Mouse (Mus musculus) CD8-positive naive resting alpha-beta T cell, adult 2 months (primary cell): Measurements from ENCODE around the gene Kcnb1.

Experiments used
- DNase-seq, 2 experiments: peaks; one replicate each; pipeline ENCODE4 v3.0.0; 2022; ENCODE audit warnings: low read depth in 2 of 2, low spot score in 2 of 2

The Kcnb1 gene

DNA sequence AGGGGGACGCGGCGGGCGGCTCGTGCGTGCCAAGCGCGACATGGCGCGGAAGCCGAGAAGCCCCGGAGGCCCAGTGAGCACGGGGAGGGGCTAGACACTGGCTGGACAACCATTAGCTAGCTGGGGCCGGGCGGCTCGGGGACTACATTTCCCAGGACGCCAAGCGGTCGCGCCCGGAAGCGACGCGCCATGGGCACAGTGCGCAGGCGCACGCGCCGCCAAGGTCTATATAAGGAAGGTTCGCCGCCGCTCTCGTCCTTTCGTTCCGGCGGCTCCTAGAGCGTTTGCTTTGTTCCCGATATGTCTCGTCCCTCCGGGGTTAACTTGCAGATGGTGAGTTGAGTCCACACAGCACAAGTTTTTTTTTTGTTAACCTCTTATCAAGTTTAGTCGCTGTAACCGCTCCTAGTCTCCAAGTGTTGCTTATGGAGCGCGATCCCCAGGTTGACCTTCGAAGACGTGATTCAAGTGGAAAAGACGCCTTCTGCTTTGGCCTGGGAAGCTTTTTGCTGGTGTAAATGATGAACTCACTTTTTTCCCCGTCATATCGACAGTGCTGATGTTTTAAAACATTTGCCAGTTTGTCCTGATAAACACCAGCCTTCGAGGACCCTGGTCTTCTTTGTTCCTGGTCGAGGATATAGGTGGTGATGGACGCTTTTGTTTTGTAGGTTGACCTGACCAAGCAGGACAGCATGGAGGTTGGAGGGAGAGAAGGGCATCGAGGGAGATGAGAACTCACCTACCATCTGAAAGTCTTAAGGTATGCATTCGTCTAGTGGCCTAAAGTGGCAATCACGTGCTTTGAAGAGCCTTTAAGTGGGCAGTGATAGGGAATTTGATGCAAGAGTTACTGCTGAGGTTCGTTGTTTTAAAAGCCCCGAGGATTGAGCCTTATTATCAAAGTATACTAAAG, 126.7 kb downstream of the Kcnb1 start, which contains the start of gene Znfx1:
Gene Znfx1, minus strand, starts transcription at position 51 of the 916 bp plus-strand sequence.
- DNase-seq, result peak; percentile 96 to 98

DNA sequence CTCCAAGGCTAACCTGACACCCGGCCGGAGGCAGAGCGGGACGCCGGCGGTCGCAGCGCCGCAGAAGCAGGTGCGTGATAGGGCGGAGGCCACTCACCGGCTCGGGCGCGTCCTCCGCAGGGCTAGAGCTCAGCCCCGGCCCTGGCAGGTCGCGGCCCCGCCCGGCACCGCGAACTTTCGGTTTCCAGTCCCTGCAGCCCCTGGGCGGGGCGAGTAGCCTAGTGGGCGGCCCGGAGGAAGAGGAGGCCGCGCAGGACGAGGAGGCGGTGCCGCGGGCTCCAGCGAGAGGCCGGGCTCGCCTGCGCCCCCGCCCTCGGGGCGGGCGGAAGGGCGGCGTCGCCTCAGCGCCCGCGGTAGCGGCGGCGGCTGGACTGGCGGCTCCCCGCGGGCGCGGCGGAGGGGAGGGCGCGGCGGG, 127.5 kb downstream of the Kcnb1 start:
- DNase-seq, result peak; percentile 90

DNA sequence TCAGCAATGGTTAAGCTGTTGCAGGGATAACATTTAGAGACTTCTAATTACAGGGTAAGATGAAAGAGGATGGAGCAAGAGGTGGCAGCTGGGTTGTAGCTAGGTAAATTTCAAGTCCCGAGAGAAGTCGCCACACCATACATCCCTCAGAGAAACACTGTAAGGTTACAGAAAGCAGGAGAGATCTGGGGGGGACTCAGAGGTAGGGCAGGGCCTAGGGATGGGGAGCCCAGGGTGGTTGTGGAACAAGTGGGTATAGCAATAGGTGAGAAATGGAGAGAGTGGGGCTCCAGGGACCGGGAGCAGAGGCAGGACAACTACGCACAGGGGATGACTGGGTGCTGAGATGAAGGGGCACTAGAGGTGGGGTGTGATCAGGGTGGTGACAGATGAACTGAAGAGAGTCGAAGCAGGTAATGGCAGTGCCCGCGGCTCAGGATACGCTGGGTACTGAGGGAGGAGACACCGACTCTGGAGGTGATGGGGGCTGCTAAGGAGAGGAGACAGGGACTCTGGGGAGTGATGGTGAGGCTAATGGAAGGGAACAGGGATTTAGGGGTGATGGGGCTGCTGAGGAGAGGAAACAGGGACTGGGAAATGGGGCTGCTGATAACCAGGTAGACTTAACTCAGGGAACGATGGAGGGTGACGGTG, 128.4 kb downstream of the Kcnb1 start:
- no peak for DNase-seq

DNA sequence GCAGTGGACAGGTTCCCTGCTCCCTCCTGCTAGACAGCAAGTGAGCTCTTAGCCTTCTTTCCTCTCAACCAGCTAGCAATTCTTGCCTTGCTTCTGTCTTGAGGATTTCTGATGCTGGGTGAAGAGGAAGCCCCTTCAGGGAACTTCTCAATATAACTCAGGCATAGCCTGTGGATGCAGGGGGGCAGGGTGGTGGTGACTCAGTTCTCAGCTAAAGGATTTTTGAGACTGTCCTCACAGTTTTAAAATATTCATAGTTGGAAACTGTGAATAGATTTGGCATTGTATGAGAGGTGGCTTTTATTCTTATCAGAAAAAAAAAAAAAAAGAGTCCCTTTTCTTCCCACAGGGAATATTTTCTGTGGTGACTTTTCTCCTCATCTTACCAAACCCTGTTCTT, 129.2 kb downstream of the Kcnb1 start:
- DNase-seq, result no peak

DNA sequence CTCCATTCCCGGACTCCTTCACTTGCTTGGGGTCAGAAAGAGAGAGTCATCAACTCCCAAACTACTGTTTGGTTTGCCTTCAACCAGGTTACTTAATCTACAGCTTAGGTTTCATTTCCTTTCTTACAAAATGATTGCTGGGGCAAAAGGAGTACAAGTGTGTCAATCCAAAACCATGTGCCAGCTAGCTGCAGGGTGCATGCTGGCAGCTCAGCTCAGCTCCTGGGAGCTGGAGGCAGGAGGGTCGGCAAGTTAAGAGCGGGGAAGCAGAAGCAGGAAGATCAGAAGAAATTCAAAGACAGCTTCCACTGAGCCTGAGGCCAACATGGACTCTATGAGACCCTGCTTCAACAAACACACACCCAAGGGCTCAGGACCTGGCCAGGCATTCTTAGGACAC, 129.6 kb downstream of the Kcnb1 start:
- DNase-seq, result no peak

DNA sequence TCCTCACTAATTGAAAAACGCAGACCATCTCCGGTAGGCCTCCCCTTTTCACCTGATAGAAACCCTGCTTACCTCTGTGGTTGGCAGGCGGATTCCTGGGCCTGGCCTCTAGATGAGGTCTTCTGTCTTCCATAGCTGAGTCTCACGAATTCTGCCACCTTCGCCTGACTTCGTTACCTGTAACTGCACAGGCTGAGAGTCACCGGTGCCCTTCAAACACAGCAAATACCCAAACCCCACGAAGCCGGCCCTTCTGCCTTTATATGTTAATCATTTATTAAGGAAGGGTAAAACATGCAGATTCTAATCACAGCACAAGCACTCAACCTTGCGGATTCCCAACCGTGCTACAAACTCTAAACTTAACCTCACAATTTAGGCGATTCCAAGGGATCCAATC, 130.0 kb downstream of the Kcnb1 start:
- DNase-seq, result no peak

DNA sequence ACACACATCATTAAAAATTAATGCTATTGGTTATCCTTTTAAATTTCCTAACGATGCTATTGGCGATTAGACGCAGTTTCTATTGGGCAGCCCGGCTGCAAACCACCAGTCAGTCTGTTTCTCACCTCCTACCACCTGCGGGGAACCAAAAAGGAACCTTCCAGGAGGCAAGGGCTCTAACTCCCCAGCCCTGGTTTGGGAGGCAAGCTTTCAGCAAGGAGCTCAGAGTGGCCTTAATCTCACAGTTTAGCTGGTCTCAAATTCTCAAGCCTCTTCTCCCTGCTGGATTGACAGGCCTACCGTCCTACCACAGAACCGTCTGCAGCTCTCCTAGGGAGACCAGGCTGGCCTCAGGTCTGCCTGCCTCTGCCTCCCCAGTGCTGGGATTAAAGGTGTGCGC, 130.4 kb downstream of the Kcnb1 start:
- DNase-seq, result no peak

DNA sequence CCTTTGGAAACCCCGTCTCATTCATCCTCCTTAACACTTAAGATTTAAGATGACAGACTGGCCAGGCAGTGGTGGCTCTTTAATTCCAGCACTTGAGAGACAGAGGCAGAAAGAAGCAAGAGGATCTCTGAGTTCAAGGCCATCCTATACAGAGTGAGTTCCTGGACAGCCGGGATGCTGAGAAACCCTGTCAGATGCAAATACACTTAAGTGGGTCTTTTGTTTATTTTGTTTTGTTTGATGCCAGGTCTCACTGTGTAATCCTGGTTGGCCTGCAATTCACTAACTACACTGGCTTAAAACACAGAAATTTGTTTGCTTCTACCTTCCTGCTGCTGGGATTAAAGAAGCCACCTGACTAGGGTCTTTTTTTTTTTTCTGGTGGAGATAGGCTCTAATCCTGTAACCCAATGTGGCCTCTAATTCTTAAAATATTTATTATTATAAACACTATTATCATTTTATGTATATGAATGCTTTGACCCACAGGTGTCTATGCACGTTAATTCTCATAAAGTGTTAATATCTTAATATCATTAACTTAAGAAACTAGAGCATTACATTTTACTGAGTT, 131.1 kb downstream of the Kcnb1 start:
- DNase-seq, result no peak

DNA sequence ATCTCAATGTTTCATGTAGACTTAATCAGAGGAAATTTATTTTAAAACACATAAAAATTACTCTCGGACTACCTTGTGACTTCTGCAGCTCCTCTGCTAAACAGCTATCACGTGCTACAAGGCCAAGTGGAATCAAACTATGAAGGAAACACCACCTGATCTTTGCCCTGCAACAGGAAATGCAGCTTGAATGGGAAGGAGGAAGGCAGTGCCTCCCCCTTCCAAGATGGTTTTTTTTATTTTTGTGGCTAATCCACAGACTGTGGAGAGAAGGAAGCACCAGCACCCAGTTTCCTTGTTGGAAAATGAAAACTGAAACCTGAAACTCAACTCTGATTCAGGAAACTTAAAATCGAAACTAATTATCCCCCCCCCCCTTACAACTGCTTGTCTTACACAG, 131.8 kb downstream of the Kcnb1 start:
- no peak for DNase-seq

DNA sequence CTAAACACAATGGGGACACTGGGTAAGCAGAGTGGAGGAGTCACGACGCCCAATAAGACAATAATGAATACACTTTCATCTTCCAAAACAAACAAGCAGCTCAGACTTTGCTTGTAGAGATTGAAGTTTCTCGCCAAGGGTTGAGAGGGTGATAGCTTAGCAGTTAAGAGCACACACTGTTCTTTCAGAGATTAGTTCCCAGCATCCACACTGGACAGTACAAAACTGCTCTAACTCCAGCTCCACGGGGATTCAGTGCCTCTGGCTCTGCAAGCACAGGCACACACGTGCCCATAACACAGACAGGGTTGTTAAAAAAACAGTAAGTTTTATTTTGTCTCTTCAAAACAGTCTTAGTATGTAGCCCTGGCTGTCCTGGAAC, 133.0 kb downstream of the Kcnb1 start:
- DNase-seq, result no peak

DNA sequence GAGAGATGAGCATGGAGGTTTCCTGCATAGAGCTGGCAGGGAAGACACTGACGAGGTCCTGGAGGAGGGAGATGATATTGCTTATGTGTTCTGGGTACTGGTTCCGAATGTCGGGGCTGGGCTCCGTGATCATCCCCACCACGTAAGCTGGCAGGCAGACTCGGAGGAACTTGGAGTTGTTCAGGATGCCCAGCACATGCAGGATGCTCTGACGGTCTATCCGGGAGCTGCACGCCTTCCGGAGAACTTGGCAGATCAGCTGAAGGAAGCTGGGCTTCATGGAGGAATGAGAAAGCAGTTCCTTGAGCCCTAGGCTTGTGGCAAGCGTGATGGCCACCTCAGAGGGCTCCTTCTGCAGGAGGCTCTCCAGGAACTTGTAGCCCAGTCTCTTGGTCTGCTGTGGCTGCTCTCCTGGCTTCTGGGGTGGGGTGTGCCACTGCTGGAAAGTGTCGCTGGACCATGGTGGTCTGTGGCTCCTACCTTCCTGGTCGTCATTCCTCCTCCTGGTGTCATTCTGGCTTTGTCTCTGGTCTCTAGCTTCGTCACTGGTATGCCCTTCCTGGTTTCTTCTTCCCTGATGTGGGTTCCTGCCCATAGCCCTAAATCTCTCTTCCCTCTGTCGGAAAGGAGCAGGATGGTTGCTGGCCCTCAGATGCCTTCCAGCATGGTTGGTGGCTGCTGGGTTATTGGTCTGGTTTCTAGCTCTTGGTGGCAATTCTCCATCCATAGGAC, 133.6 kb downstream of the Kcnb1 start:
- no peak for DNase-seq

DNA sequence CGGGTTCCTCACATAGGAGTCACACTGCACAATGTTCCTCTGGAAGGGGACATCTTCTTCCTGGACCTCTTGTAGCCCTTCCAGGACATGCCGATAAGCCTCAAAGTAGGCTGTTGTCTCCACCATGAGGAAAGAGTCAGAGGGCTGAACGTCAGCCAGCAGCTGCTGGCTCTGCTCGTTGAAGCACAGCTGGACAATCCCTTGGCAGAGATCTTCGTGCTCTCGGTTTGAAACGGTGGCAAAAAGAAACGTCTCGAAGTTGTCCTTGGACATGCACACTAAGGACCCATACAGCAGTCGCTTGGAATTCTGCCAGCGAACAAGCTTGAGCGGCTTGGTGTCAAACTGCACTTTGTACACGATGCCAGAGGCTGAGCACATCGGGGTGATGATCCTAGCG, 134.6 kb downstream of the Kcnb1 start:
- no peak for DNase-seq

DNA sequence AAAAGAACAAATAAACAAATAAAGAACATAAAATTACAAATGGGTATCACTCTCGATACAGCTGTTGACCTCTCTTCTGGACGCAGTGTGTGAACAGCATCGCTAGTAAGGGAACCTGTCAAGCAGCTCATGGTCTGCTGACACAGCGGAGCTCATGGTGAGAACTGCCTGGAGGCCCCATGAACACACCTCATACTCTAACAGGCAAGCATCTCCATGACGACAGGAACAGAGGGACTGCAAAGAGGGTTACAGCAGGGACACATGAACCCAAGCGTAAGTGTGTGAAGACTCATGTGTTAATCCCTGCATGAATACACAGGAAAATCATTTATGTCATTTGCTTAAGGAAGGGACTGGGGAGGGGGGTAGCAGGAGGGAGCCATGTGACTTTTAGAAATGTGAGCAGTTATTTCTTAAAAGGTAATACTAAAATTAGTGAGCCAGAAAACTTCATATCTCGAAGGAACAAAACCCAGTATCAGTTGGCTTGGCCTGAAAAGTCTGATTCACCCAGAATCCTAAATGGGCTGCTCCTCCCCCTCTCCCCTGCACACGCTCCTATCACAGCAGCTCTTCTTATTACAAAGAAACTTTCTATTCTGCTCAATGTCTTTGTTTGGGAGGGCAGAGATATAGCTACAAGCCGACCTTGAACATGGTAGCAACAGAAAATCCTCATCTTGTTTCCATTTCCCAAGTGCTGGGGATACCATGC, 136.7 kb downstream of the Kcnb1 start:
- no peak for DNase-seq

DNA sequence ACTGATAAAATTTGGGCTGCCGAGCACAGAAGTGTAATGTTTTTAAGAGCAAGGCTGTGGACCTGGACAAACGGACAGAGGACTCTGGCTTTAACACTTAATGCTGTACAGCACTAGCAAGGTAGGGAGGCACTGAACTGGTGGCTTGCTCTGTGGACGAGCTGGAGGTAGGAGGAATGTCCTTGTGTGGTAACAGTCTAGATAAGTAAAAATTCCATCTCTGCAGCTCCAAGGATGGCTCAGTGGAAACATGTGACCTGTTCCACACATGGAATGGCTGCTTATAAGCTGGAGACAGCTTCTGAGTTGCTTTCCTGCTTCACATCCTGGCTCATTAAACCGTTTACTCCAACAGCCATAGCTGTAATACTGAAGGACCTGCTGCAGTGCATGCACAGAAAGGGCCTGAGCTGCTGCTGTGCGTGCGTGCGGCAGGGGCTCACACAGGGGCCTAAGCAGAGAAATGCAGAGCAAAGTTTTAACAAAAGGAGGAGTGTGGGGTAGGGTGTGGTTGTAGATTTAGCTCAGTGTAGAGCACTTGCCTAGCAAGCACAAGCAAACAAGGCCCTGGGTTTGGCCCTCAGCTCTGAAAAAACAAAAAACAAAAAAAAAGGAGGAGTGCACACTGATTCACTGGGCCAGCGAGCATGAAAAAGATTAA, 141.1 kb downstream of the Kcnb1 start:
- DNase-seq, result no peak

DNA sequence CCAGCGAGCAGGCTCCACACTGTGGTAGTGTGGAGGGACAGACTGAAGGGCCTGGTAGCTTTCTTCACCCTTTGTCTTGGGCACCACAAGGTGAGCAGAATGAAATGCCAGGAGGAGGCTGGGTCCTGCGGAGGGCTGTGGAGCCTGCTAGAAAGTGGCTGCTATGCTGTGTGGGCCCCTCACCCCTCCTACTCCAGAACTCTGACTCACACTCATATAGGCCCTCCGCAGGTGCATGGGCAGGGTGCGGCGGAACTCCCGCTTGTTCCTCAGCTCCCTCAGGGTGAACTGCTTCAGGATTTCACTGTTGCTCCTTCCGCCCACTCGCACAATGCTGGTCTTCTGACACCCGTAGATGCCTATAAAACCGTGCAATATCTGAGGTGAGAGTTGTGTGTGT, 141.7 kb downstream of the Kcnb1 start:
- no peak for DNase-seq
